Mouse (Mus musculus): ENCODE data around the gene Gstm4.
"Not testable (repeated sequence)": the region's sequence is repeated elsewhere in the genome, so short reads cannot be mapped to it uniquely, and the experiment has no call there.

Gene Gstm4

DNA sequence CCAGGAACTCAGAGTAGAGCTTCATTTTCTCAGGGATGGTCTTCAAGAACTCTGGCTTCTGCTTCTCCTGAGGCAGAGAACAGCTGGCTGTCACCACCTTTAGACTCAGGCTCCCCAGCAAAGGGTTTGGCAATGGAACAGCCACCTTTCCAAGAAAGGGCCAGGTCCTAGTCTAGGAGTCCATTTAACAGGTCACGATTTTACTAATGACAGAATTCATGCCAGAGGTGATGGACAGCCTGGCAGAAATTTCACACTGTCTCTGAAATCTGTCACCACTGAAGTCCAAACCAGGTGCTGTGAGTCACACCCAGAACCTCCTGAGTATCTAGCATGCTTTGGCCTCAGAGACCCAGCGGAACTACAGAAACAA, 29.7 kb downstream of the Gstm4 start:
- DNase-seq, result no peak

DNA sequence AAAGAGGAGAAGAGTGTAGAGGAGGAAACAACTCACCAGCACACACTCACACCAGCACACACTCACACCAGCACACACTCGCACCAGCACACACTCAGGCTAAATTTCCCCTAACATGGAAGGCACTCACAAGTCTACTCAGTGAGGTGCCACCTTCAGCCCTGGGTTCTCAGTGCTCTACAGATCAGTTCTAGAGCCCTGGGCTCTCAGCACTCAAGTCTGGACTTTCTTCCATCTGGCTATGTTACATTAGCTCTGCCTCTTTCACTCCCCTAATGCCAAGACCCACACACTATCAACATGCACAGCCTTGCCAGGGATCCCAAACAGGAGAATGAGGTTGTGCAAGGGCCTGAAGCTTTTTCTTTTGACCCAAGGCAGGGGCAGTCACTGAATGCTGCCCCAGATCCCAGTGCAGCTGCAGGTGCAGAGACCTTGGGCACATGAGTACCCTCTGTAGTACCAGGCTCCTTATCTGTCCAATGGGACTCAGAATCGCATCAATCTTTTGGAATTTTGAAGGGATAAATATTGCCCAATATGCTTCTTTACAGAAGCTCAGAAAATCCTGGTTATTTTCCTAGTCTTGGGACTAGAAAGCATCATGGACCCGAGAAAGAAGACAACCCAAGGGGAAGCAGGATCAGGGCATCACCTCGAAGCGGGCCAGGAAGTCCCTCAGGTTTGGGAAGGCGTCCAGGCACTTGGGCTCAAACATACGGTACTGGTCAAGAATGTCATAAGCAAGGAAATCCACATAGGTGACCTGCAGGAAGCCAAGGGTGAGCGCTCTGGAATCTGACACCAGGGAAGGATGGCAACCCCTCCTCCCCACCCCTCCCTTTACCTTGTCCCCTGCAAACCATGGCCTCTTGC, 30.4 kb downstream of the Gstm4 start:
- DNase-seq, result no peak

- no peak for DNase-seq
Observed at GRCm38 (mm10) chr3:108013331-108013871, 31.3 kb downstream of the Gstm4 start.

GRCm38 (mm10) chr3:108011558-108011957, 33.1 kb downstream of the Gstm4 start:
- DNase-seq, result no peak

- no peak for DNase-seq
Observed at GRCm38 (mm10) chr3:108010286-108010685, 34.4 kb downstream of the Gstm4 start.

DNA sequence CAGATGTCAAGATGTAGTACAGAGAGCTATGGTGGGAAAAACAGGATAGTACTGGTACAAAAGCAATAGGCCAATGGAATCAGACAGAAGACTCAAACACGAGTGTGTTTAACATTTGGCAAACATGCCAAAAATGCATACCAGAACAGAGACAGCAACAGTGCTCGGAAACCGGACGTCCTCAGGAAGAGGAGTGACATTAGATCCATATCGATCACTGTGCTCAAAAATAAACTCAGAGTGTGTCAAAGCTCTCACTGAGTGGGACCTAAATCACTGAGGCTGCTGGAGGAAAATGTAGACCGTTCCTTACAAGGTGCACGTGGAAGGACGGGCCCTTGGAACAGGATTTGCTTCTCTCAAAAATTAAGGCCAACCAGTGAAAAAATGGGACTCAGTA, 42.7 kb downstream of the Gstm4 start:
- DNase-seq, result no peak

- DNase-seq, result no peak
Observed at GRCm38 (mm10) chr3:107999491-107999890, 45.2 kb downstream of the Gstm4 start.

DNA sequence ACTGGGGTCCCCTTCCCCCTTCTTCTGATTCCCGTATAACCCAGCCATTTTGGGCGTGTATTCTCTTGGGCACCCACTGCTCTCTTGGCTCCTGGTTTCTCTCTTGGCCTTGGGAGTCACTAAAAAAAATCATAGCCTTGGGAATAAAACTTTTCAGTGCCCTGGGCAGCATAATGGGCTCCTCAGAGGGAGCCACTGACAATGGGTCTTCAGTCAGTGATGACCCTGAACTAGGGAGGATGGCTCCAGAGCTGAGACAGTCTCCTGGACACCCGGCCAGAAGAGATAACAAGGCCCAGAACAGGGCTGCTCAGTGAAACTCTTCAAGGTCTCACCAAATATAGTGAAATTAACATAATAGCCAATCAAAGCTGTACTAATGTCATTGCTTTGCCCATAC, 46.1 kb downstream of the Gstm4 start:
- DNase-seq, result no peak

DNA sequence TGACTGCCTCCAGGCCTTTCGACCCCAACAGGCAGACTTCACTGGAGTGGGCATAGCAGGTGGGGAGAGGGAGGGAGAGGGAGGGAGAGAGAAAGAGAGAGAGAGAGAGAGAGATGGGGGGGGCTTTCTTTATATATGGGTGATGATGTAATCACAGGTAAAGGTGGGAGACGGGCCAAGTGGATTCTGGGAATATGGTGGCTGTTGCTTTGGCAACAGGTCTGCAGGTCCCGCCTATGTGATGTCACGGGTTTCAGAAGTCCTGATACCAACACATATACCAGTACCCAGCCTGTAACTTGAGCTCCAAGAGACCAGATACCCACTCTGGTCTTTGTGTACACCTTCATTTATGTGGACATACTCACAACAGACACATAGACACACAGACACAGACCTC, 48.1 kb downstream of the Gstm4 start:
- DNase-seq, result no peak

DNA sequence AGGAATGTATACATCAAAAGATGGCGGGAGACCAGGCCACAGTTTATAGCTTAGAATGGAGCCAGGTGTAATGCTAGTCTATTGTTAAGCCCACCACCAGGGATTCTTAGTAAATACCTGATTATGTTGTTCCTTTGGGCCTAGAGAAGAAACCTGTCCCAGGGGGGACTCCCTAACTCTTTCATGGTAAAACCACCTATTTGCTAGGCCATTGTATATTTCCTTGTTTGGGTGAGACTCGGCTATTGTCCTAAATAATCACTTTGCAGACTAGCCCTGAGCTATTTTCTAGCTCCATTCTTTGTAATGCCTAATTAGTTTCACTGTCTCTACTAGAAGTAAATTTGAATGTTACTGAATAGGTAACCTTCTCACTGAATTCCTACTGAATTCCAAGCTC, 48.7 kb downstream of the Gstm4 start:
- not testable (repeated sequence) for DNase-seq

Data from cerebellum, adult 9-10 months (tissue).